Mouse (Mus musculus) intestine, embryonic 14.5 days (tissue): ENCODE results near the gene Tmem204. TPM values are rescaled to one million over a fixed set of nuclear protein-coding genes. Genes with fewer than 3 reads are reported as not detected.

Experiments used
- ATAC-seq: fragments of 200-750 bp; cut with Nextera tagmentation; replicated peaks from 2 replicates; pipeline ENCODE4 v1.8.0; 2017; ENCODE audit warnings: low read depth, moderate number of reproducible peaks, moderate TSS enrichment, moderate library complexity; ENCODE audit not compliant: low FRiP score, low TSS enrichment
- DNase-seq: peaks from one replicate; pipeline ENCODE4 v3.0.0-alpha.2; 2018; ENCODE audit warnings: low spot score
- H3K27ac ChIP-seq: fragments of 300-500 bp; sonication (generic); 2 replicates; pipeline ENCODE4 v1.5.1; 2014; ENCODE audit warnings: low read depth, mild to moderate bottlenecking, control low read depth
- H3K27me3 ChIP-seq: fragments of 300-500 bp; sonication (generic); replicated peaks from 2 replicates; pipeline ENCODE4 v1.6.1; 2014; ENCODE audit warnings: low read length, control low read depth; ENCODE audit not compliant: control insufficient read depth, insufficient read depth
- H3K36me3 ChIP-seq: fragments of 300-500 bp; sonication (generic); 2 replicates; pipeline ENCODE4 v1.6.1; 2014; ENCODE audit warnings: low read length, control low read depth; ENCODE audit not compliant: control insufficient read depth, insufficient read depth
- H3K4me1 ChIP-seq: fragments of 300-500 bp; sonication (generic); replicated peaks from 2 replicates; pipeline ENCODE4 v1.6.1; 2014; ENCODE audit warnings: low read length, control low read depth, mixed read lengths; ENCODE audit not compliant: control insufficient read depth, insufficient read depth
- H3K4me2 ChIP-seq: fragments of 300-500 bp; sonication (generic); 2 replicates; pipeline ENCODE4 v1.6.1; 2014; ENCODE audit warnings: low read length
- H3K4me3 ChIP-seq: fragments of 300-500 bp; sonication (generic); 2 replicates; pipeline ENCODE4 v1.5.1; 2014; ENCODE audit warnings: low read depth, low read length, control low read depth, mixed read lengths
- H3K9ac ChIP-seq: fragments of 300-500 bp; sonication (generic); 2 replicates; pipeline ENCODE4 v1.6.1; 2014; ENCODE audit warnings: mild to moderate bottlenecking, low read length
- H3K9me3 ChIP-seq: fragments of 300-500 bp; sonication (generic); 2 replicates; pipeline ENCODE4 v1.6.1; 2016; ENCODE audit warnings: low read length, control low read depth; ENCODE audit not compliant: control insufficient read depth
- WGBS: fragments of 180-500 bp; shearing (Covaris S2); extraction: QIAGEN DNeasy Blood & Tissue Kit; methylation state at CpG from one replicate; pipeline ENCODE4 v1.1.7; 2014; 5-methylcytosine and 5-hydroxymethylcytosine counted together
- polyA plus RNA-seq: library from polyadenylated mRNA; unstranded; fragments of >200 nt; fragmentation: Nextera tagmentation; extraction: Ambion mirVana; gene quantifications from 2 replicates; pipeline ENCODE4 v1.2.1, GENCODE M21; 2014

Gene Tmem204
- polyA plus RNA-seq, 1 experiment from 2014 or later: 23.5 TPM

DNA sequence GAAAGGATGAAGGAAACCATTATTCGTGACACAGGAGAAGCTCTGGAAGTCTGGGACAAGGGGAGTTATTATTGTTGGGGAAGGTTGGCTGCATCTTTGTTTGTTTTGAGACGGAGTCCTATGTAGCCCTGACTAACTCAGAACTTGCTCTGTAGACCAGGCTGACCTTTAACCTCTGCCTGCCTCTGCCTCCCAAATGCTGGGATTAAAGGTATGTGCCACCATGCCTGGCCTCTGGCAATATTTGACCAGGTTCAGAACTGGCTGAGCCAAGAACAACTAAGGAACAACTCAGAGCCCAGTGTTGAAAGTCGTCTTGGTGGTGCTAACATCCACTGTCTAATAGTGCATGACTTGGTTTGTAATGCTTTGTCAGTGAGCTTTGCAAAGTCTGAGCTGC is 18.2 kb downstream of the Tmem204 start:
- 83% methylated on average over 3 of the region's 3 CpGs for WGBS

DNA sequence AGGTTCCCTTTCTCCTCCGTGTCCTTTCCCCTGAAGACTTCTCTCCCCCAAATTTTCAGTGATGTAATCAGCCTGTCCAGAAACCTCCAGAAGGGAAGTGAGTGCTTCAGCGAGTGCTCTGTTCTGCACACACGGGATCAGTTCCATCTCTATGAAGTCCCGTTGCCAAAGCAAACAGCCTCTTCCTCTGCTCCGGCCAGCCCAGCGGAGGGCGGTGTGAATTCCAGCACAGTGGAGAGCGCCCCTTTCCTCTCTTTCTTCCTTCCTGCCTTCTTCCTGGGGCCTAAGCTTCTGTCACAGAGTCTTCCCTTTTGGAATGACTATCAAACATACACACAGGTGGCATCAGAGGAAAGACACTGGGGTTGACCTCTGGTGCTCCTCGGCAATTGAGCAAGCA is 19.0 kb downstream of the Tmem204 start:
- no peak overlapping the region for H3K9ac ChIP-seq
- no peak overlapping the region for H3K4me2 ChIP-seq
- H3K27me3 ChIP-seq: no peaks in the 10 kb centered on the region
- 67% methylated on average over 9 of the region's 9 CpGs for WGBS
- ATAC-seq (no peak), DNase-seq (no peak)
- H3K27ac ChIP-seq: no peak overlapping the region
- H3K36me3 ChIP-seq: peaks cover 44% of the 10 kb centered on the region
- no peaks in the 10 kb centered on the region for H3K4me1 ChIP-seq
- no peak overlapping the region for H3K4me3 ChIP-seq
- no peaks in the 10 kb centered on the region for H3K9me3 ChIP-seq

More for the DNA sequence above, 18.2 kb downstream of the Tmem204 start:
- DNase-seq (no peak), ATAC-seq (no peak)
- H3K9ac ChIP-seq: no peak overlapping the region
- no peaks in the 10 kb centered on the region for H3K27me3 ChIP-seq
- H3K27ac ChIP-seq: no peak overlapping the region
- no peak overlapping the region for H3K4me3 ChIP-seq
- no peaks in the 10 kb centered on the region for H3K9me3 ChIP-seq
- peaks cover 43% of the 10 kb centered on the region for H3K36me3 ChIP-seq
- H3K4me1 ChIP-seq: no peaks in the 10 kb centered on the region
- H3K4me2 ChIP-seq: no peak overlapping the region

DNA sequence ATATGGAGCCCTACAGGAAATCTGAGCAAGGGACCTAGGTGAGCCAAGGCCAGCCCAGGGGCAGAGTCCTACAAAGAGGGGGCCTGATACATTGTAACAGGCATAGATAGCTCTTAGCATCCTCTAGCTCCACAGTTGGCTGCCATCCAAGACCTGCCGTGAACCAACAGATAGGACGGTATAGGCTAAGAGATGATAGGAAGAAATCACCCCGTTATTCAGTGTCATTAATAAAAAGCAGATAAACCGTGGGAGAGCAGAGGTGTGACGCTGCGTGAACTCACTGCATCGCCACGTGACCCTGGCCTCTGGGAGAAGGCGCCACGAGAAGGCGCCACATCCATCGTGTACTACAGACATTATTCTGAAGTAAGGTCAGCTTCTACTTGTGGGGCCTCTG is 19.5 kb downstream of the Tmem204 start:
- Histone ChIP-seq H3K36me3 (peaks cover 42% of the 10 kb centered on the region), H3K4me2 (no peak overlapping the region), H3K9ac (no peak overlapping the region), H3K4me1 (no peaks in the 10 kb centered on the region), H3K4me3 (no peak overlapping the region), H3K9me3 (no peaks in the 10 kb centered on the region), H3K27ac (no peak overlapping the region), H3K27me3 (no peaks in the 10 kb centered on the region)
- DNase-seq (no peak), ATAC-seq (no peak)
- WGBS: 84% methylated on average over 12 of the region's 12 CpGs

GRCm38 (mm10) chr17:25063261-25063660 is 20.1 kb downstream of the Tmem204 start:
- WGBS: 89% methylated on average over 4 of the region's 4 CpGs
- DNase-seq (no peak), ATAC-seq (no peak)
- Histone ChIP-seq H3K27ac (no peak overlapping the region), H3K36me3 (peaks cover 43% of the 10 kb centered on the region), H3K27me3 (no peaks in the 10 kb centered on the region), H3K4me3 (no peak overlapping the region), H3K4me2 (no peak overlapping the region), H3K4me1 (no peaks in the 10 kb centered on the region), H3K9me3 (no peaks in the 10 kb centered on the region), H3K9ac (no peak overlapping the region)

DNA sequence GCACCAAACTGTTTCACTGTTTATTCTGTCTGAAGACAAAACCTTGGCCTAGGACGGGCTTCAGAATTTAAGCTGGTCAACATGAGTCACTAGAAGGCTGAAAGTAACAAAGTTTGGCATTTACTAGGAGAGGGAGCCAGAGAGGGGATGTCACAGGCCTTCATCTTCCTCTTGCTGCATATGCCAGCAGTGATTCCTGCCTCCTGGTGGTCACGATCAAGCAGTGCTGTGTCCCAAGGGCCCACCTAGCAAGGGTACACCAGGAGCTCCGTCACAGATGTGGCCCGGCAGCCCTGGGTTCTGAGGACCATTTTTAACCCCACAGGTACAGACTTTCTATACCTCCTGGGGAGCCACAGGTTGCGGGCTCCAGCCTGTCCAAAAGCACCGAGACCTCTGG is 26.4 kb downstream of the Tmem204 start:
- no peaks in the 10 kb centered on the region for H3K27me3 ChIP-seq
- no peak for DNase-seq
- H3K36me3 ChIP-seq: peaks cover 79% of the 10 kb centered on the region
- 79% methylated on average over 6 of the region's 6 CpGs for WGBS
- H3K4me1 ChIP-seq: no peaks in the 10 kb centered on the region
- H3K4me2 ChIP-seq: no peak overlapping the region
- no peaks in the 10 kb centered on the region for H3K9me3 ChIP-seq
- no peak overlapping the region for H3K9ac ChIP-seq
- no peak overlapping the region for H3K27ac ChIP-seq
- H3K4me3 ChIP-seq: no peak overlapping the region
- no peak for ATAC-seq

GRCm38 (mm10) chr17:25053274-25053673 is 30.1 kb downstream of the Tmem204 start:
- Histone ChIP-seq H3K9me3 (no peaks in the 10 kb centered on the region), H3K27me3 (no peaks in the 10 kb centered on the region), H3K9ac (no peak overlapping the region), H3K4me1 (no peaks in the 10 kb centered on the region), H3K4me2 (no peak overlapping the region), H3K36me3 (peaks cover 76% of the 10 kb centered on the region), H3K27ac (no peak overlapping the region), H3K4me3 (no peak overlapping the region)
- ATAC-seq: no peak
- no peak for DNase-seq
- 84% methylated on average over 9 of the region's 9 CpGs for WGBS

DNA sequence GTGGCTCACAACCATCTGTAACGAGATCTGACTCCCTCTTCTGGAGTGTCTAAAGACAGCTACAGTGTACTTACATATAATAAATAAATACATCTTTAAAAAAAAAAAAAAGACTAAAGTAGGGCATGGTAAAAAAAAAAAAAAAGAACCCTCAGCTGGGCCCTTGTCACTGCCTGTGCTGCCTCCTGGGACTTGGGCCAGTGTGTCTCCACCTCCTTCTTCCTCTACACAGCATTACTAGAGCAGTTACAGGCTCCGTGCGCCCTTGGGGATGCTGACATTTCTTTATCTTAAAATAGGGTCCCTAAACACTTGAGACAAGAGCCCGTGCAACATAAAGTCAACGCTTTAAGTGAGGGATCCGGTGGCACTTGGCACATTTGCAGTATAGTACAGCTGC is 36.2 kb downstream of the Tmem204 start:
- Histone ChIP-seq H3K4me1 (no peaks in the 10 kb centered on the region), H3K4me3 (no peak overlapping the region), H3K27ac (no peak overlapping the region), H3K9me3 (no peaks in the 10 kb centered on the region), H3K9ac (no peak overlapping the region), H3K36me3 (peaks cover 40% of the 10 kb centered on the region), H3K27me3 (no peaks in the 10 kb centered on the region), H3K4me2 (no peak overlapping the region)
- DNase-seq (no peak), ATAC-seq (no peak)
- WGBS: 88% methylated on average over 5 of the region's 6 CpGs

GRCm38 (mm10) chr17:25045281-25045680 is 38.1 kb downstream of the Tmem204 start:
- Histone ChIP-seq H3K36me3 (peaks cover 32% of the 10 kb centered on the region), H3K27ac (no peak overlapping the region), H3K4me1 (no peaks in the 10 kb centered on the region), H3K4me2 (no peak overlapping the region), H3K4me3 (no peak overlapping the region), H3K9ac (no peak overlapping the region), H3K9me3 (no peaks in the 10 kb centered on the region), H3K27me3 (no peaks in the 10 kb centered on the region)
- WGBS: 91% methylated on average over 4 of the region's 4 CpGs
- no peak for ATAC-seq
- DNase-seq: no peak

GRCm38 (mm10) chr17:25044879-25045278 is 38.5 kb downstream of the Tmem204 start:
- no peak for DNase-seq
- H3K9me3 ChIP-seq: no peaks in the 10 kb centered on the region
- no peak overlapping the region for H3K9ac ChIP-seq
- H3K36me3 ChIP-seq: peaks cover 30% of the 10 kb centered on the region
- WGBS: 78% methylated on average over 7 of the region's 7 CpGs
- H3K4me3 ChIP-seq: no peak overlapping the region
- no peaks in the 10 kb centered on the region for H3K4me1 ChIP-seq
- H3K27me3 ChIP-seq: no peaks in the 10 kb centered on the region
- H3K4me2 ChIP-seq: no peak overlapping the region
- H3K27ac ChIP-seq: no peak overlapping the region
- ATAC-seq: no peak
